Mouse (Mus musculus): ENCODE measurements around the gene Dcps.

DNA sequence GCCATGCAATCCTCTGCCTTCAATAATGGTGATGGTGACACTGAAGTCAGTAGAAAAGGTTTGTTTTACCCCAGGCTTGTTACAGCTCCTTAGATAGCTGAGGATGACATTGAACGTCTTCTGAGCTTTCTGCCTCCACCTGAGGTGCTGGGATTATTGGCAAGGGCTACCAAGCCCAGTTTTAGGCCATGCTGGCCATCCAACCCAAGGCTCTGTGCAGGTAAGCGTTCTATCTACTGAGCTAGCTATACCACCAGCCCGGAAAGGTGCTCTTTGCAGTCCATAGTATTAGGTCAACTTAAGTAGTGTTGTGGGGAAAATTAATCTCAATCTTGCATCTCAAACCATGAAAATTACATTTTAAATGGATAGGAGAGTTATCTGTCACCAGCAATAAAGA, 21.8 kb upstream of the Dcps start:
- TF ChIP-seq POLR2A (IDR thresholded peaks at IDR 0.05; ENCODE audit: borderline replicate concordance, control insufficient read depth, low read depth, low read length) (no peak), CTCF (IDR thresholded peaks at IDR 0.05; ENCODE audit: control insufficient read depth, insufficient read depth, low read length) (no peak)

Data from bone marrow, adult 2 months (tissue).